Mouse (Mus musculus): ENCODE measurements around the gene Nacad.

- TF ChIP-seq CTCF (conservative IDR thresholded peaks at IDR 0.05 in 1 of 2, IDR thresholded peaks at IDR 0.05 in 1 of 2; ENCODE audit: low read depth in 2 of 2, low read length in 2 of 2), result no peak
- no peak for TF ChIP-seq POLR2A (IDR thresholded peaks at IDR 0.05; ENCODE audit: low read depth, low read length)
- no peak for TF ChIP-seq EP300 (IDR thresholded peaks at IDR 0.05; ENCODE audit: low read length)
- no peak for TF ChIP-seq BHLHE40 (IDR thresholded peaks at IDR 0.05; ENCODE audit: low read depth, low read length)
- no peak for TF ChIP-seq ZMIZ1 (IDR thresholded peaks at IDR 0.05; ENCODE audit: low read depth, low read length)
- no peak for TF ChIP-seq ELF1 (IDR thresholded peaks at IDR 0.05; ENCODE audit: low read depth, low read length)
- no peak for TF ChIP-seq MAZ (IDR thresholded peaks at IDR 0.05; ENCODE audit: low read depth, low read length)
- no peak for TF ChIP-seq MYC (IDR thresholded peaks at IDR 0.05; ENCODE audit: low read depth, low read length)
- no peak for TF ChIP-seq ZC3H11A (IDR thresholded peaks at IDR 0.05; ENCODE audit: low read depth, low read length)
- TF ChIP-seq HCFC1 (IDR thresholded peaks at IDR 0.05; ENCODE audit: low read depth, low read length), result no peak
These were observed 39.4 kb downstream of the Nacad start for GRCm38 (mm10) chr11:6566496-6566895.
